Mouse (Mus musculus): Measurements from ENCODE around the gene Cts3.
"Not testable (repeated sequence)": the region's sequence is repeated elsewhere in the genome, so short reads cannot be mapped to it uniquely, and the experiment has no call there.

The Cts3 gene

GRCm38 (mm10) chr13:61570027-61570426 lies at the start of gene Cts3:
Cts3 (minus strand) TSS chr13:61570127.
- DNase-seq (ENCODE audit: low spot score): no peak

GRCm38 (mm10) chr13:61568074-61568473 lies 1.9 kb downstream of the Cts3 start, which contains the start of gene Gm49352:
Gm49352 (minus strand) TSS chr13:61568174.
- not testable (repeated sequence) for DNase-seq (ENCODE audit: low spot score)

- DNase-seq (ENCODE audit: low spot score): no peak
These were observed 28.3 kb downstream of the Cts3 start, which contains the start of gene Ctsm for GRCm38 (mm10) chr13:61541631-61542030. Ctsm (minus strand) TSS chr13:61541839.

Measured in urinary bladder, postnatal 25 days (tissue).